Mouse (Mus musculus): ENCODE measurements around the gene Prm1.

The Prm1 gene

DNA sequence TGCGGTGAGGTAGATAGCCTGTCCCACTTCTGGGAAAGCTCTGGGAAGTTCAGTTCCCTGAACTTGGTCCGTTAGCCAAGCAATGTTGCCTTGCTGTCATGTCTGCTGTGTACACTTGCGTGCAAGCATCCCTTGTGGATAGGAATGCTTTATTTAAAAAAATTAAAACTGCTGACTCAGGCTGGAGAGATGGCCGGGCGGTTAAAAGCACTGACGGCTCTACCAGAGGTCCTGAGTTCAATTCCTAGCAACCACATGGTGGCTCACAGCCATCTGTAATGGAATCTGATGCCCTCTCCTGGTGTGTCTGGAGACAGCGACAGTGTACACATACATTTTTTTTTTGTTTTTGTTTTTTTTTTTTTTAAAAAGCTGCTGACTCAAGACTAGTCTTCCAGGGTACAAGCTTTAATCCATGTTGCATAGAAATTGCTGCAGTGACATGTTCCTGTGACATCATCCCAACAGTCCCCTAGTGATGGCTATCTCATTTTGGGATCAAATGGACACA lies 18.0 kb downstream of the Prm1 start:
- ChIA-PET POLR2A (interaction anchor here (0.7 to 2.7 kb wide), 6 partner anchors 10 to 139 kb away, joined by 3 to 6 read pairs (median 3); partner anchors contain the start of gene Rmi2 (in 1 of the 4)), CTCF (interaction anchor here (0.6 to 4.9 kb wide), 17 partner anchors 20 to 219 kb away, joined by 3 to 31 read pairs (median 3); no protein-coding TSS in a partner anchor)

DNA sequence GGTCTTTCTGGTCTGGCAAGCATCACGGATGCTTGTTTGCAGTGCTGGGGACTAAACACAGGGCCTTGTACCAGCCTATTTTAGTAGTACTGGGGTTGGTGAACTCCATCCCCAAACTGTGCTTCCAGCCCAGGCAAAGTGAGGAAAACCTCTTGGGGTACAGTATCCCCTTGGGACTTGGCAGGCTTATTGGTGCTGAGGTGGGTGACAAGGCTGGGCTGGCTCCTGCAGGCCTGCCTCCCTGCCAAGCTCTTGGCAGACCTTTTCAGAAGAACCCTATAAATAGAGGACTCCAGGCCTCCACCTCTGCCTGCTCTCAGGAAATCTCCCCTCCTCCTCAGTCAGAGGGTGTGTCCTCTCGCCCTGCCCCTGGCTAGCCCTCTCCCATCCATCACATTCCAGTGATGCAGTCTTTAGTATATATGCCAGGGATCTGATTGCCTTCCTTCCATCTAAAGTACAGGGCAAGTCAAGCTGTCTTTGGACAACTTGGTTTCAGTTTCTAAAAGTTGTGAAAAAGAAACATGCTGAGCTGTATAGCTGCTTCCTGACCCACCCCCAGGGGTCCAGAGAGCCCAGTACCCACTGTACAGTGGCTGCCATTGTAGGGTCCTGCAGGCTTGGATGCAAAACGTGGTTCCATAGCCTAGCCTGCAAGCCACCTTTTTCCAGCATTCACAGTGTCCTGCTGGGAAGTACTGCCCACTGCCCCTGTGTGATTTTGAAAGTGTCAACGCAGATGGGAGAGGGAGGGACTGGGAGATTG lies 18.7 kb downstream of the Prm1 start:
- CTCF ChIA-PET = interaction anchor here (0.5 to 4.9 kb wide), 47 partner anchors 9 to 285 kb away, joined by 3 to 31 read pairs (median 4); partner anchors contain the start of genes Prm1 (in 1 of the 4), Prm2 (in 1 of the 4) and Rmi2 (in 1 of the 4)
- POLR2A ChIA-PET = interaction anchor here (0.7 to 3.2 kb wide), 34 partner anchors 7 to 594 kb away, joined by 3 to 13 read pairs (median 4); partner anchors contain the start of genes Rmi2 (in 3 of the 4), Atf7ip2 (in 1 of the 4), Ciita (in 1 of the 4) and Dexi (in 1 of the 4)

DNA sequence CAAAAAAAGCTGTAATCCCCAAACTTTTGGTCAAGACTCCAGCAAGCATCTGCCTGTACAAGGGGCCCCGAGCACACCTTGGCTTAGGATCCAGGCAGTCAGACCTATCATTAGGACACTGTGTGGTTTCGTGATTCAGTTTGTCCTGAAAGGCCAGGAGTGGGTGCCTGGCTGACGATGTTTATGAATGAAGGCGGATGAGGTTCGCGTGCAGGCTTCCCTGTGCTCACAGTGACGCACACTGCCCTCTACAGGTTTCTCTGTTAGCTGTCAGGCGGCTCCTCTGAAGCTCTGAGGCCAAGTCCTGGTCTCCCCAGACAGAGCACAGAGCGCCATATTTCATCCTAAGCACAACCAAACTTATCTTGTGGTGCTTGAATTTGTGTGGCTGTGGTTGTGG lies 19.4 kb downstream of the Prm1 start:
- CTCF ChIA-PET = interaction anchor here (0.5 to 4.9 kb wide), 55 partner anchors 9 to 1057 kb away, joined by 3 to 31 read pairs (median 4); partner anchors contain the start of genes Prm1 (in 1 of the 4), Prm2 (in 1 of the 4) and Rmi2 (in 1 of the 4)
- POLR2A ChIA-PET = interaction anchor here in 3 of 4 experiments (0.7 to 3.2 kb wide), 36 partner anchors 8 to 593 kb away, joined by 3 to 13 read pairs (median 4); partner anchors contain the start of genes Rmi2 (in 2 of the 3), Atf7ip2 (in 1 of the 3), Ciita (in 1 of the 3) and Dexi (in 1 of the 3)

DNA sequence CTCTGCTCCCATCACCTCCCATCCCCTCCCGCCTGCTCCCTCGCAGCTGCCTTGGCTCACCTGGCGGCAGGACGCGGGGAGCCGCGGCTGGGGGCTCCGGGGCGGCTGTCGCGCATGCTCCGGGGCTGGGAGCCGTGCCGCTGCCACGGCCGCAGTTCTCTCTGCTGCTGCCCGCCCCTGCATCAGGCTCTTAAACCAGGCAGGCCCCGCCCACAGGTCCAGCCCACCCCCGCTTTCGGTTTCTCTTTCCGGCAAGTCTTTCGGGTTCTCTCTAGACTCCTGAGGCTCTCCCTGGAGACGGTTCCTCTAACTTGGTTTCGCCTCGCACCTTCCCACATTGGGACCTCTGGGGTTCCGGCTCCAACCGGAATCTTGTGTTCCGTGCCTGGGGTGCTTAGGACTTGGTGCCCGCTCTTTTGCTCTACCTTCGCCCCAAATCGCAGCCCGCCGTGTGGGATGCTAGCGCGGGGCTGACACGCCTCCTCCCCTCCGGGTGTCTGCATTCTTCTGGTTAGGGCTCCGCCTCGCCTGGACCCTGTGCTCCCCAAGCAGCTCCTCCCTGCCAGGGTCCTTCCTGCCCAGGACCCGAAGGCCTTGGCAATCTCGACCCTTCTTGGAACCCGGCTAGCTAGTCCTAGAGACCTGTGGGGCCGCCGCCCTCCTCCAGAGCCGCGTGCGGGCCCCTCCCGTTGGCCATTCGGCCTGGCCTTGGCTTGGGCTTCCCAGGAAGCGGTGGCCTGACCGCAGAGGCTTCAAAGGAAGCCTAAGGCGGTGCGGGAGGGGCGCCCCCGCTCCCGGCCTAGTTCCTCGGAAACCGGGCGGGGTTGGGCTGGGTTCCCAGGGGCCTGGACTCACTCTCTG lies 20.0 kb downstream of the Prm1 start, which contains the start of gene Socs1:
Gene Socs1 (minus strand): TSS at position 166 of the 861 bp plus-strand sequence.
- POLR2A ChIA-PET = interaction anchor here in 3 of 4 experiments (0.7 to 3.2 kb wide), 41 partner anchors 8 to 593 kb away, joined by 3 to 13 read pairs (median 4); partner anchors contain the start of genes Rmi2 (in 2 of the 3), Atf7ip2 (in 1 of the 3), Ciita (in 1 of the 3) and Dexi (in 1 of the 3)

DNA sequence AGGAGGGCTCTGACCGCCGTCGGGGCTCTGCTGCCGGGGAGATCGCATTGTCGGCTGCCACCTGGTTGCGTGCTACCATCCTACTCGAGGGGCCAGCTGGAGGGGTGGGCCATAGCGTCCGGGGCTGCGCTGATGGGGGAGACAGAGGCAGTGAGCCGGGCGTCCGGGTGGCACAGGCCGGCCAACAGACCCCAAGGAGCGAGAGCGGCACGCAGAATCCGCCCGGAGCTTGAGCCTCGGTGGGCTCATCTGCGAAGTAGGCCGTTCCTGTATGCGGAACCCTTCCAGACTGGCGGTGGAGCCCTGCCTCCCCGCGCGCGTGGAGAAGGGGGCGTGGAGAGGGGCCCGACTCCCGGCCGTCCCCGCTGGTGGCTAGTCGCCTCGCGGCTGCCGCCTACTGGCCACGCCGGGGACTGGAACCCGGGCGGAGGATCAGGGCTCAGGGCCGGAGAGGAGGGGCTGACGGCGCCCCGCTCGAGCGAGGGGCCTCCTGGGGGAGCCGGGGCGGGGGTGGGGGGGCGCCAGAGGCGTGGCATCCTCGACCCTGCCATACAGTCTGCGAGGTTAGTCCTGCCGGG lies 20.8 kb downstream of the Prm1 start:
- ChIA-PET CTCF (interaction anchor here (0.5 to 4.9 kb wide), 16 partner anchors 10 to 330 kb away, joined by 3 to 31 read pairs (median 4); partner anchors contain the start of gene Dexi (in 1 of the 4)), POLR2A (interaction anchor here in 3 of 4 experiments (0.7 to 3.2 kb wide), 16 partner anchors 9 to 373 kb away, joined by 3 to 12 read pairs (median 4); partner anchors contain the start of genes Ciita (in 1 of the 3), Dexi (in 1 of the 3), Nubp1 (in 1 of the 3) and Rmi2 (in 1 of the 3))

More for the DNA sequence above, 20.0 kb downstream of the Prm1 start, which contains the start of gene Socs1:
- CTCF ChIA-PET = interaction anchor here (0.5 to 4.9 kb wide), 57 partner anchors 8 to 1058 kb away, joined by 3 to 31 read pairs (median 4); partner anchors contain the start of genes Dexi (in 1 of the 4), Prm1 (in 1 of the 4) and Rmi2 (in 1 of the 4)

DNA sequence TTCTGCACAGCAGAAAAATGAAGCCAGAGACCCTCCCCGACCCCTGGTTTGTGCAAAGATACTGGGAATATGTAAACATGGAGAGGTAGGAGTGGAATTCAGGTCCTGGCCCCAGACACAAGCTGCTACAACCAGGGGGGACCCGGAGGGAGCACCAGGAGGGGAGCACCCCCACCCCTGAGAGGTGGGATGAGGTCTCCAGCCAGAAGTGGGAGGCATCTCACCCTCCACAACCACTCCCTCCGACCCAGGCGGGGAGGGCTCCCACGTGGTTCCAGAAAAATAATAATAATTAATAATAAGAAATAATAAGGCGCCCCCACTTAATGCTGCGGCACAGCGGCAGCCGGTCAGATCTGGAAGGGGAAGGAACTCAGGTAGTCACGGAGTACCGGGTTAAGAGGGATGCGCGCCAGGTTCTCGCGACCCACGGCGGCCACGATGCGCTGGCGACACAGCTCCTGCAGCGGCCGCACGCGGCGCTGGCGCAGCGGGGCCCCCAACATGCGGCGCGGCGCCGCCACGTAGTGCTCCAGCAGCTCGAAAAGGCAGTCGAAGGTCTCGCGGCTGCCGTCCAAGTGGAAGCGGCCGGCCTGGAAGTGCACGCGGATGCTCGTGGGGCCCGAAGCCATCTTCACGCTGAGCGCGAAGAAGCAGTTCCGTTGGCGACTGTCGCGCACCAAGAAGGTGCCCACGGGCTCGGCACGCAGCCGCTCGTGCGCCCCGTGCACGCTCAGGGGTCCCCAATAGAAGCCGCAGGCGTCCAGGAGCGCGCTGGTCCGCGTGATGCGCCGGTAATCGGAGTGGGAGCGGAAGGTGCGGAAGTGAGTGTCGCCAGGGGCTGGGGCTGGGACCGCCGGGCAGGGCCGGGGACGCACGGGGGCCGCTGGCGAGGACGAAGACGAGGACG lies 21.5 kb downstream of the Prm1 start:
- ChIA-PET CTCF (interaction anchor here in 3 of 4 experiments (0.5 to 4.9 kb wide), 6 partner anchors 44 to 218 kb away, joined by 3 to 31 read pairs (median 7); no protein-coding TSS in a partner anchor), POLR2A (interaction anchor here in 3 of 4 experiments (0.7 to 3.2 kb wide), 9 partner anchors 51 to 254 kb away, joined by 3 to 11 read pairs (median 4); partner anchors contain the start of genes Dexi (in 1 of the 3) and Rmi2 (in 1 of the 3))

DNA sequence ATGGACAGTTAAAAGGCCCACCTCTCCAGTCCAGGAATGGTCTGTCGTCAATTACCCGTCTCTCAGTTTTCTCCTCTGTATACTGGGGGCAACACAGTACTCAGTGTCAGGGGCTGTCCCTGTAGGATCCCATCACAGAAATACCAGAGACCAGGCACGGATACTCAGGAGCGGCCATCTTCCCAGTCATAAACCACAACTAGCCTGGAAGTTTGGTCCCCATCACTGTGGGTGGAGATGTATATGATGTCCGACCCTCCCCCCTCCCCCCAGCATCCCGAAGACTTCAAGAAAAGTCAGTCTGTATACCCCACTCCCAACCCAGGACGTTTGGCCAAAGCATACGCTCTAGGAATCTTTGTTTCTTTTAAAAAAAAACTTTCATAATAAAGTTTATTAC lies 22.2 kb downstream of the Prm1 start:
- POLR2A ChIA-PET = interaction anchor here in 3 of 4 experiments (0.7 to 3.2 kb wide), 3 partner anchors 52 to 253 kb away, joined by 3 to 8 read pairs (median 4); partner anchors contain the start of gene Rmi2 (in 1 of the 3)
- CTCF ChIA-PET = interaction anchor here in 2 of 4 experiments (1.5 to 3.2 kb wide), 3 partner anchors 118 to 218 kb away, joined by 3 to 17 read pairs (median 7); no protein-coding TSS in a partner anchor

DNA sequence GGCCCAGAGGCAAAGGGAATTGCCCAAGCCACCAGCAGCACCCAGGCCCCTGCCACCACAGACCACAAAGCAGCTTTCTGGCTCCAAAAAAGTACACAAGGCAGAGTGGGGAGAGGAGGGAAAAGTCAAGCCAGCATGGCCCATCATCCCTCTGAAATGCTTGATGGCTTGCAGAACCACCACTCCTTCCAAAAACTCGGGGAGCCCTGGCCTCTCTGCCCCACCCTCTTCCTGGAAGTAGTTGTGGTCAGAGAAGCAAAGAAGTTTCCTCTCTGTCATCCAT lies 22.5 kb downstream of the Prm1 start:
- POLR2A ChIA-PET = interaction anchor here in 1 of 4 experiments (1.1 kb wide), 1 partner anchor 43 kb away, joined by 3 read pairs; no protein-coding TSS in a partner anchor
- CTCF ChIA-PET = interaction anchor here in 1 of 4 experiments (1.0 to 1.6 kb wide), 3 partner anchors 118 to 218 kb away, joined by 3 to 7 read pairs (median 5); no protein-coding TSS in a partner anchor

DNA sequence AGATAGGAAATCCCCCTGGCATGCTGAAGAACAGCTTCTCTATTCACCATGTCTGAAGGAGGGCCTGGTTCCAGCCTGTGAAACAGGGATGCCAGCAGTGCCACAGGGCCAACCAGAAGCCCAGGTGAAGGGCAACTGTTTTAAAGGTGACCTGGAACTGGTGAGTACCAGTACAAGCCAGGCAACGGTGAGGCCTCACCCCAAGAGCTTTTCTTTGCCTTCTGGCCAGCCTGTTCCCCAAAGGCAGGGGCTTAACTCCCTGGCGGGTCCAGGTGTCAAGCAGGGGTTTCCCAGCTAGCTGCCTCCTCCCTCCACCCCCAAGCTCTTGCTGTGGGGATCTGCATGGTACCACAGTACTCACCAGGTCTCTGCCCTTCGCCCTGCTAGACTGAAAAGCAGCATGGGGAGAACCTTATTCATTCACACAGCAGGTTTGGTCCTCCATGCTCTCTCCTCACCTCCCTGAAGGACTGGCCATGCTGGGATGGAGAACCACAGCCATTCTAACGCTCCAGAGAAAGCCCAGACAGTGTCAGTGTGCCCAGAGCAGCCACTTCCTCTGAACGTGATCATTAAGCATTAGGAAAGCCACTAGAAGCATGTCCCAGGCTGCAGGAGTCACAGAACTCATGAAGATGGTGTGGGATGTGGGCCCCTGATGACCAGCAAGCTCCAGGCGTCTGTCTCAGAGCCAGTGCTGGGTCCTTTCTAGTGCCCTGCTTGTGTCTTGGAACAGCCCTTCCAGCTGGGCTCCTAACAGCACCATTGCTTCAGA lies 23.1 kb downstream of the Prm1 start:
- CTCF ChIA-PET = interaction anchor here in 3 of 4 experiments (0.5 to 1.6 kb wide), 10 partner anchors 15 to 416 kb away, joined by 3 to 7 read pairs (median 3); no protein-coding TSS in a partner anchor
- POLR2A ChIA-PET = interaction anchor here in 2 of 4 experiments (0.7 to 1.6 kb wide), 6 partner anchors 23 to 497 kb away, joined by 3 to 7 read pairs (median 3); no protein-coding TSS in a partner anchor

DNA sequence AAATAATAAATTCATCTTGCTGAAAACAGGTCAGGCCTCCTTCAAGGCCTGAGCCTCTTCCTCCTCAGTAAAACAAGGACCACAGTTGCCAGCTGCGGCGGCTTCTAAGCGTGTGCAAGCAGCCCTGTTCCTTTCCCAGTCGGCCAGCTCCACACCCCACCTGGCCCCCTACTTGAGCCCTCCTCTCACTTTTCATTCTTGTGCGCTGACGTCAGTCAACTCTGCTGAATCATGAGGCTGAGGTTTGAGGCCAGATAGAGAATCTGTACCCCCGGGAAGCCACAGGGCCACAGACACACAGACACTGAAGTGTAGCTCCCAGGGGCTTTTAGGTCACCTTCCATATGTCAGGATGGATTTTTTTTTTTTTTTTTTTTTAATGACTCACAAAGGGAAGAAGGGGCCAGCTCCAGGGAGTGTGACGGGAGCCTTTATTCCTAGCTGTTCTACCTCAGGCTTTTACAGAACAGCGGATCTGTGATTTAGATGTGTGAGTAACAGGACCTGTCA lies 23.7 kb downstream of the Prm1 start:
- POLR2A ChIA-PET = interaction anchor here (0.6 to 1.6 kb wide), 10 partner anchors 13 to 496 kb away, joined by 3 to 7 read pairs (median 3); no protein-coding TSS in a partner anchor
- CTCF ChIA-PET = interaction anchor here (0.5 to 1.6 kb wide), 14 partner anchors 15 to 1632 kb away, joined by 3 to 7 read pairs (median 3); no protein-coding TSS in a partner anchor

DNA sequence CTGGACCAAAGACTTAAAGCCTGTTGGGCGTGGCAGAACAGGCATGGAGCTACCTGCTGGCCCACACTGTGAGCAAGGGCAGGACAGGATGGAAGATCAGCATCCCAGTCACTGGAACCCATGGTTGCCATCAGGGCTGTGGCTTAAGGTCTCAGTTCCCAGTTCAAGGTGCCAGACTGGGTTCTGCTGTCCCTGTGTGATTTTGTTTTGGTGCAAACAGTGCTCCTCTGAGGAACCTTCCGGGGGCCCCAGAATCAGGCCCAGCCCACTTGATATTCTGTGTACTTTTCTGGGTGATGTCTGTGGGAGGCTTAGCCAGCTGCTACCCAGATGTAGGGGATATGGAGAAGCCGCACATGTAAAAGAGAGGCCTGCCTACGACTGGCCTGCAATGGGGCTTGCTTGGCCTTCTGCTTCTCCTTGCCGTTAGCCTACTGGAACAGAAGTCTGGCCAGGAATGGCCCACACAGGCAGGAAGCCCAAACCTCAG lies 25.0 kb downstream of the Prm1 start:
- ChIA-PET CTCF (no interaction called here), POLR2A (no interaction called here)

DNA sequence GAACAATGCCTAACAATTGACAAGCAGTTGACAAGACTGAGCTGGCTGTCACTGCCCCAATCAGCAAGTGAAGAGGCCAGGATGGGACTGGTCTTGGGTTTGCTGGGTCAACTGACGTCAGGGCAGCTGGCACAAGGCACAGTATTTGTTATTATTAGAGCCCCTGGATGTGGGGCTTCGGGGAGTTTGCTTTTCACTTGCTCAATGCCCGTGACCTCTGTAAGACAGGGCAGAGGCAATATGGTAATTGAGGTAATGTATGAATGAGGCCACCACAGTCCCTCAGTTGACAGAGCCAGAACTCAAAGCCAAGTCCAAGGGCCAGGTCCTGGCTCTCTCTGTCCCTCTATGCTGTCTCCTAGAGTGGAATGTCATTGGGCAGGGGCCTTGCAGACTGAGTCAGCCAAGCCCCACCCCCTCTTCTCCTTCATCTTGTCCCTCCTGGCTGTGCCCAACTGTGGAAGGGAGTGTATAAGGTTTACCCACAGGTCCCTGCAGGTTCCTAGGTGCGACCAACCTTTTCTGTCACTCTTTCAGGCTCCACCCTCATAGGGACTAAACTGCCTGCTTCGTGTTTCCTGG lies 28.0 kb downstream of the Prm1 start:
- ChIA-PET CTCF (interaction anchor here in 2 of 4 experiments (0.7 to 1.0 kb wide), 3 partner anchors 9 kb away, joined by 3 to 5 read pairs (median 3); no protein-coding TSS in a partner anchor), POLR2A (interaction anchor here in 1 of 4 experiments (0.9 to 1.4 kb wide), 3 partner anchors 9 to 365 kb away, joined by 3 read pairs; partner anchors contain the start of gene Nubp1)

DNA sequence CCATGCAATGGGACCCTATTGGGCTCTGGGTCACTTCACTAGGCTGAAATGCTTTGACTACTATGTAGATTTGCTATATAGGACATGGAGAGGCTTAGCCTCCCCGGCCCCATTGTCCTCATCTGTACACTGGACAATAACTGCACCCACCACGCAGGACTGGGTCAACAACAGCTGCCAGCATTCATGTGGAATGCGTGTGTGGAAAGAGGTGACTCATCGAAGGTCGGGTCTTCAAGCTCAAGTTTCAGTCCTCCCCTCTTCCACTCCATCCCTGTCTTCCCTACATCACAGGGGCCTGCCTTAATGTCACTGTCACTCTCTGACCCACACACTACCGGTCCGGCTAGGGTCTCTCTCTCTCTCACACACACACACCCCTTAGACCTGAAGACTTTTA lies 29.3 kb downstream of the Prm1 start:
- ChIA-PET POLR2A (interaction anchor here in 2 of 4 experiments (0.7 to 1.1 kb wide), 4 partner anchors 9 to 200 kb away, joined by 3 read pairs; no protein-coding TSS in a partner anchor), CTCF (interaction anchor here in 1 of 4 experiments (0.5 kb wide), 1 partner anchor 462 kb away, joined by 3 read pairs; no protein-coding TSS in a partner anchor)

DNA sequence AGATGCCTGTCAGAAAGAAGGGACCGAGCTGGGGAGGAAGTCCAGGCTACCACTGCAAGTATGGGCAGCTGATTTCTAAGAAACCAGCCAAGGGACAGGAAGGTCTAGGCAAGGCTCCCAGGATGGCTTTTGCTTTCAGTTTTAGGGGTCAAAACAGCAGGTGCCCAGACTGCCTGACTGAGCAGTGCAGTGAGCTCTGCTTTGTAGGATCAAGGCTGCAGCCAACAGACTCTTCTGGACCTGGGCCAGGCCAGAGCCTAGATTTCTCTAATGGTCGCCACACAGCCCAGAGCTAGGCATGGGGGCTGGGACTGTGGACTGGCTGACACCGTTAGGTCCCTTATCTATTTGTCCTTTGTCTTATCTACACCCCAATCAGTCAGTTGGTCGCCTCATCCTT lies 30.9 kb downstream of the Prm1 start:
- CTCF ChIA-PET = interaction anchor here in 2 of 4 experiments (0.6 to 1.6 kb wide), 3 partner anchors 11 to 20 kb away, joined by 3 to 7 read pairs (median 3); partner anchors contain the start of gene Socs1 (in 1 of the 2)
- POLR2A ChIA-PET = interaction anchor here in 1 of 4 experiments (0.9 kb wide), 1 partner anchor 243 kb away, joined by 3 read pairs; no protein-coding TSS in a partner anchor
